Mouse (Mus musculus) limb, embryonic 12.5 days (tissue): ENCODE measurements around the gene Eva1a. TPM values are rescaled to one million over a fixed set of nuclear protein-coding genes. Genes with fewer than 3 reads are reported as not detected.

Experiments
- ATAC-seq: fragments of 200-750 bp; cut with Nextera tagmentation; 2 replicates; pipeline ENCODE4 v1.8.0; 2017; ENCODE audit warnings: low read depth, moderate TSS enrichment; ENCODE audit not compliant: insufficient number of reproducible peaks, insufficient read depth, low FRiP score, low TSS enrichment
- H3K27ac ChIP-seq: fragments of 300-500 bp; sonication (generic); 2 replicates; pipeline ENCODE4 v1.5.1; 2016; ENCODE audit warnings: mild to moderate bottlenecking, moderate library complexity
- H3K27me3 ChIP-seq: fragments of 300-500 bp; sonication (generic); 2 replicates; pipeline ENCODE4 v1.6.1; 2016; ENCODE audit warnings: mild to moderate bottlenecking, moderate library complexity
- H3K36me3 ChIP-seq: fragments of 300-500 bp; sonication (generic); 2 replicates; pipeline ENCODE4 v1.6.1; 2016; ENCODE audit warnings: mild to moderate bottlenecking, moderate library complexity
- H3K4me1 ChIP-seq: fragments of 300-500 bp; sonication (generic); replicated peaks from 2 replicates; pipeline ENCODE4 v1.6.1; 2016
- H3K4me2 ChIP-seq: fragments of 300-500 bp; sonication (generic); 2 replicates; pipeline ENCODE4 v1.6.1; 2016; ENCODE audit warnings: mild to moderate bottlenecking, moderate library complexity
- H3K4me3 ChIP-seq: fragments of 300-500 bp; sonication (generic); replicated peaks from 2 replicates; pipeline ENCODE4 v1.5.1; 2016; ENCODE audit warnings: mild to moderate bottlenecking
- H3K9ac ChIP-seq: fragments of 300-500 bp; sonication (generic); replicated peaks from 2 replicates; pipeline ENCODE4 v1.6.1; 2016; ENCODE audit warnings: mild to moderate bottlenecking, moderate library complexity
- H3K9me3 ChIP-seq: fragments of 300-500 bp; sonication (generic); 2 replicates; pipeline ENCODE4 v1.6.1; 2016; ENCODE audit warnings: mild to moderate bottlenecking, moderate library complexity
- WGBS: fragments of 180-500 bp; shearing (Covaris S2); methylation state at CpG from one replicate; pipeline ENCODE4 v1.1.7; 2016; 5-methylcytosine and 5-hydroxymethylcytosine counted together
- polyA plus RNA-seq: library from polyadenylated mRNA; unstranded; fragments of >200 nt; fragmentation: Nextera tagmentation; extraction: Ambion mirVana; gene quantifications from 2 replicates; pipeline ENCODE4 v1.2.1, GENCODE M21; 2016

Gene Eva1a
- polyA plus RNA-seq, 1 experiment from 2014 or later, result 32.4 TPM

DNA sequence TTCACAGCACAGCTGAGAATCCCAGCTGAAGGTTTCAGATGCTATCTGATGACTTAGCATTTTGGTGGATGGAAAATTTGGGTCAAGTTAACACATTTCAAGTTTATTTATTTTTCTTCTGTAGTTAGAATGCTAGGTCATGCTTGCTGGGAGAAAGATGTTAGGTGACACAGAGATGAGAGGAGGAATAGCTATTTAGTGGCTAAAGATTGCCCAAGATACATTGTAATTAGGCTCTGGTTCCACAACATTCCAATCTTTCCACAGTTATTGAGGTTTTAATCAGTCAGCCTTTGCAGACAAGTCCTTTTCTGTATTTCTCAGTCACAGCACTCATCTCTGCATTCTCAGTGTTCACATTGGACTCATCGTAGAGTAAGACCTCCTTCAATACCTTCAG, 56.9 kb downstream of the Eva1a start:
- ATAC-seq, result no peak
- Histone ChIP-seq H3K36me3 (no peaks in the 10 kb centered on the region), H3K27me3 (no peaks in the 10 kb centered on the region), H3K4me1 (no peaks in the 10 kb centered on the region), H3K9ac (no peak overlapping the region), H3K4me3 (no peak overlapping the region), H3K4me2 (no peak overlapping the region), H3K9me3 (no peaks in the 10 kb centered on the region), H3K27ac (no peak overlapping the region)
- 93% methylated on average over 1 of the region's 1 CpGs for WGBS

DNA sequence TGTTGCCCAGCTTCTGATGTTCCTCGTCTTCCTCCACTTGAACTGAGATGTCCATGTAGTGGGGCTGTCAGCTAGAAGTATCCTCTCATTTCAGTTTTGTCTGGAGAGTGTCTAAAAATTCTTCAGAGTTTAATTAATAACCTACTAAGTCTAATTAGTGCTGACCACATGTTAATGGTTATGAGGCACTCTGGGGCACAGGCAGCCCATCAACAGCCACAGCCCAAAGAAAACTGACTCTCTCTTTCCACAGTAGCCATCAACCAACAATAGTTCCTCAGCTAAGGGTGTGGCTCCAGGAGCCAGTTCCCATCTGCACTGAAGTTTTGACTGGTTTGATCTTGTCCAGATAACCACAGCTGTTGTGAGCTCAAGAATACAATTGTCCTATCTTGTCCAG, 57.6 kb downstream of the Eva1a start:
- ATAC-seq, result no peak
- H3K9me3 ChIP-seq, result no peaks in the 10 kb centered on the region
- H3K4me1 ChIP-seq, result no peaks in the 10 kb centered on the region
- WGBS, result 70% methylated on average over 1 of the region's 1 CpGs
- no peak overlapping the region for H3K9ac ChIP-seq
- no peak overlapping the region for H3K27ac ChIP-seq
- H3K4me3 ChIP-seq, result no peak overlapping the region
- no peak overlapping the region for H3K4me2 ChIP-seq
- H3K27me3 ChIP-seq, result no peaks in the 10 kb centered on the region
- H3K36me3 ChIP-seq, result no peaks in the 10 kb centered on the region

DNA sequence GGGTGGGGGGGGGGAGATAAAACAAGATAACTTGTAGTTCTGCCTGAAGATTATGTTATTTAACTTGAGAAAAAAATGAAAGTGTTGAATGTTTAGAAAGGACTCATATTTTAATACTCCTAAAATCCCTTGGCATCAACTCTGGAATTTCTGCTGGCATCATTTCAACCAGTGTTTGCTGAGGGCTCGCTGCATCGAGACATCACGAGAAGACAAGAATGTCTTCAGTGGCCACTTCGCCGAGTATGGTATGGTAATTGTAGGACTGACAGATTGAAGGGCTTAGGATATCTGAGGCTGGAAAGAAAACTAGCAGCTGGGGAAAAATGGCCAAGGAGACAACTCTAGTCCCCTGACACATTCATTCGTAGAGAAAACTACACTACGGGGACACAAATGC, 69.6 kb downstream of the Eva1a start:
- H3K9ac ChIP-seq, result no peak overlapping the region
- WGBS, result 88% methylated on average over 7 of the region's 7 CpGs

DNA sequence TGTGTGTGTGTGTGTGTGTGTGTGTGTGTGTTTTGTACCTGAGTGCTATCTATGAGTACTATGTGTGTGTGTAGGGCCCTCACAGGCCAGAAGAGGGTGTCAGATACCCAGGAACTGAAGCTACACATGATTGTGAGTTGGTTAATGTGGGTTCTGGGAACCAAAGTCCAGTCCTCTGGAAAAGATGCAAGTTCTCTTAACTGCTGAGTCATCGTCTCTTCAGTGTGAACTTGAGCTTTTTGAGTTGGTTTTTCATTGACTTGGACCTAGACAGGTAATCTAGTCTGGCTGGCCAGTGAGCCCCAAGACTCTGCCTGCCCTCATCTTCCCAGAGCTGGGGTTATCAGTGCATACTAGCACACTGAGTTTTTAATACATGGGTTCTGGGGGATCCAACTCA, 70.3 kb downstream of the Eva1a start:
- ATAC-seq, result no peak
- H3K27ac ChIP-seq, result no peak overlapping the region
- H3K4me2 ChIP-seq, result no peak overlapping the region
- 92% methylated on average over 1 of the region's 1 CpGs for WGBS
- no peak overlapping the region for H3K4me3 ChIP-seq
- no peaks in the 10 kb centered on the region for H3K36me3 ChIP-seq
- peaks cover 8% of the 10 kb centered on the region for H3K4me1 ChIP-seq
- no peak overlapping the region for H3K9ac ChIP-seq
- no peaks in the 10 kb centered on the region for H3K9me3 ChIP-seq
- no peaks in the 10 kb centered on the region for H3K27me3 ChIP-seq

More for the DNA sequence above, 69.6 kb downstream of the Eva1a start:
- ATAC-seq, result no peak
- H3K4me2 ChIP-seq, result no peak overlapping the region
- H3K27ac ChIP-seq, result no peak overlapping the region
- no peak overlapping the region for H3K4me3 ChIP-seq
- 0 out of 2 replicates have a peak, but pooled peaks cover 3% of the 10 kb centered on the region for H3K4me1 ChIP-seq
- no peaks in the 10 kb centered on the region for H3K9me3 ChIP-seq
- H3K27me3 ChIP-seq, result no peaks in the 10 kb centered on the region
- H3K36me3 ChIP-seq, result no peaks in the 10 kb centered on the region

- Histone ChIP-seq H3K4me1 (peaks cover 8% of the 10 kb centered on the region), H3K36me3 (no peaks in the 10 kb centered on the region), H3K4me2 (no peak overlapping the region), H3K4me3 (no peak overlapping the region), H3K9me3 (no peaks in the 10 kb centered on the region), H3K9ac (no peak overlapping the region), H3K27me3 (no peaks in the 10 kb centered on the region), H3K27ac (no peak overlapping the region)
- 79% methylated on average over 3 of the region's 3 CpGs for WGBS
- no peak for ATAC-seq
Observed at GRCm38 (mm10) chr6:82111540-82111939, 70.7 kb downstream of the Eva1a start.

- 83% methylated on average over 14 of the region's 14 CpGs for WGBS
- no peaks in the 10 kb centered on the region for H3K36me3 ChIP-seq
- no peak overlapping the region for H3K4me3 ChIP-seq
- no peaks in the 10 kb centered on the region for H3K9me3 ChIP-seq
- H3K4me2 ChIP-seq, result no peak overlapping the region
- no peaks in the 10 kb centered on the region for H3K27me3 ChIP-seq
- H3K27ac ChIP-seq, result no peak overlapping the region
- ATAC-seq, result no peak
- no peak overlapping the region for H3K9ac ChIP-seq
- peaks cover 8% of the 10 kb centered on the region for H3K4me1 ChIP-seq
Observed at GRCm38 (mm10) chr6:82112127-82113090, 71.6 kb downstream of the Eva1a start.

DNA sequence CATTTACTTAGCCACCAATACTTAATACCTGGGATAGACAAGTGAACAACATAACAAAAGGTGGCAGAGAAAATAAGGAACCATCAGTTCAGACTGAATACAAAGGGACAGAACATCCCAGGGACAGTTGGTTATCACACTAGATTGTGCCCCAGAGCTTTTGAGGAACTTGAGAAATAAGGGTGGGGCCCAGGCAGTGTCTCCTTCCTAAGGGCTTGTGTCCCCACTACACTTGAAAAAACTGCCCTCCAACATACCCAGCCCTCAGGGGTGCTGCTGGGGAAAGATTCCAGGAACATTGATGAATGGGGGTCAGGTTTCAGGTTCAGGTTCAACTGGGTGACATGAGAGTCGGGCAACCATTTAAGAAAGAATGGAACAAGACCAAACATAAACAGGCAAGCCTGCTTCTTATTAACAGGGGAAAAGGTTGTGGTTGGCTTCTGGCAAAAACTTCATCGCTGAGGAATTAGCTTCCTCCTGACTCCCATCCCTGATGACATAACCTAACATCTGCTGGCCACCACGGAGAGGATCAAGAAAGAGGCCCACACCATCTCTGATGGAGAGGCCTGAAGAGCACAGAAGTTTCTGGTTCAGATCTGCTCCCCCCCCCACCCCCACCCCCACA, 74.6 kb downstream of the Eva1a start:
- H3K36me3 ChIP-seq, result no peaks in the 10 kb centered on the region
- 11% methylated on average over 3 of the region's 3 CpGs for WGBS
- ATAC-seq, result no peak
- H3K4me2 ChIP-seq, result no peak overlapping the region
- no peak overlapping the region for H3K27ac ChIP-seq
- H3K9me3 ChIP-seq, result no peaks in the 10 kb centered on the region
- peaks cover 8% of the 10 kb centered on the region for H3K4me1 ChIP-seq
- no peak overlapping the region for H3K4me3 ChIP-seq
- H3K27me3 ChIP-seq, result no peaks in the 10 kb centered on the region
- H3K9ac ChIP-seq, result no peak overlapping the region

DNA sequence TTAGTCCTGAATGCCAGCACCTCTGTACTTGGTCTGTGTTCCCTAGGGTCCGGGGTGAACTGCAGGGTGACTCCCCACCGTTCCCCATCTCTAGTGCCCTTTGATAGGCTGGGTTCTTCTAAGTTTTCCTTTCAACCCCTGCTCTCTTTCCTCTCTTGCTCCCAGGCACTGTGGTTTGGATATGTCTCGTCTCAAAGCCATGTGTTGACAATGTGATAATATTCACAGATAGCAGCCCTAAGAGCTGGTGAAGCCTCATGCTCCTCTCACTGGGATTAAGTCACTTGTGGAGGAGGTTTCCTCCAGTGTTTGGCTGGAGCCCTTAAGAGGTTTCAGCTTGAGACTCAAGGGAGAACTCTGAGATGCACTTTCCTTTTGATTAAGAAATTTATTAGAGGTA, 75.3 kb downstream of the Eva1a start:
- WGBS, result 75% methylated on average over 3 of the region's 3 CpGs
- H3K4me1 ChIP-seq, result peaks cover 8% of the 10 kb centered on the region
- ATAC-seq, result no peak
- no peak overlapping the region for H3K27ac ChIP-seq
- H3K27me3 ChIP-seq, result no peaks in the 10 kb centered on the region; the same call in 1 of the 2 replicates
- H3K4me3 ChIP-seq, result no peak overlapping the region
- no peak overlapping the region for H3K4me2 ChIP-seq
- no peak overlapping the region for H3K9ac ChIP-seq
- no peaks in the 10 kb centered on the region for H3K9me3 ChIP-seq
- no peaks in the 10 kb centered on the region for H3K36me3 ChIP-seq

- Histone ChIP-seq H3K27me3 (peaks cover 7% of the 10 kb centered on the region), H3K9me3 (no peaks in the 10 kb centered on the region), H3K4me2 (no peak overlapping the region), H3K27ac (no peak overlapping the region), H3K9ac (no peak overlapping the region), H3K4me3 (no peak overlapping the region), H3K4me1 (peaks cover 8% of the 10 kb centered on the region), H3K36me3 (no peaks in the 10 kb centered on the region)
- 73% methylated on average over 5 of the region's 5 CpGs for WGBS
- no peak for ATAC-seq
Observed at GRCm38 (mm10) chr6:82117871-82118270, 77.0 kb downstream of the Eva1a start.

DNA sequence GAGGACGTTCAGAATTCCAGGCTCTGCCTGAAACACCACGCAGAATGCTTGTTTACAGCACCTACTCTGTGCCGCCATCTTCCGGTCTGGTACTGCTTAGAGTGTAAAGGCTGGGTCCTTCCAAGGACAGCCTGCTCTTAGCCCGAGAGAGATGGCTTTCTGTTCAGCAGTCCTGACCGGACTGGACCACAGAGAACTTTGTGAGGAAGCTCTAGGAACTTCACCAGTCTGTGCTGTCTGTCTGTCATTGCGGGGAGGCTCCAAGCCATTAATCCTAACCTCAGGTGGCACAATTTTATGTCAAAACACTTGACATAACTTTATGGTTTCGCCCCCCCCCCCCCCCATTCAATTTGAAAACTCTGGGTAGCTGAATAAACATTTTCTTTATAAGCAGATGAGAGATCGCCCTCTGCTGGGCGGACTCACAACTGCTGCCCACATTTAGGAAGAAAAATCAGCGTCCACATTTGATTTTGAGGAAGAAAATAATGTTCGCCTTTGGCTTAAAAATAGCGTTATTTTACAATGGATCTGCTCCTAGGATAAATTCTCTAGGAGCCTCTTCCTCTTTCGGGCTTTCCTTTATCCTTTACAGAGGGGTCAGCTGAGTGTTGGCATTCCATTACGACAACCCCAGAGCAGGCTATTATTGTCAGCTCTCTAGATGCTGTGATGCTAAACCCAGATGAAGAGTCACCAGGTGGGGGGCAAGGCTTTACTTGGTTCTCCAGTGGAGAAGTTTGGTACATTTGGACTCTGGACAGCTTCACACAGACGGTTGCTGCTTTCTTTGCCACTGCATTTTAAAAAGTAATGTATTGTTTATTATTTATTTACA, 78.7 kb downstream of the Eva1a start:
- Histone ChIP-seq H3K27me3 (peaks cover 7% of the 10 kb centered on the region), H3K36me3 (no peaks in the 10 kb centered on the region), H3K27ac (no peak overlapping the region), H3K9me3 (no peaks in the 10 kb centered on the region), H3K4me3 (peak overlapping the region; percentile 21), H3K9ac (no peak overlapping the region), H3K4me1 (peaks cover 8% of the 10 kb centered on the region), H3K4me2 (peak overlapping the region; percentile 42)
- WGBS, result 32% methylated on average over 16 of the region's 16 CpGs
- no peak for ATAC-seq

- Histone ChIP-seq H3K4me3 (no peak overlapping the region), H3K36me3 (no peaks in the 10 kb centered on the region), H3K27ac (no peak overlapping the region), H3K9me3 (no peaks in the 10 kb centered on the region), H3K27me3 (peaks cover 7% of the 10 kb centered on the region), H3K4me2 (no peak overlapping the region), H3K4me1 (no peaks in the 10 kb centered on the region), H3K9ac (no peak overlapping the region)
- no peak for ATAC-seq
- 93% methylated on average over 2 of the region's 2 CpGs for WGBS
Observed at GRCm38 (mm10) chr6:82125134-82125533, 84.3 kb downstream of the Eva1a start.
